Mouse (Mus musculus) CD8-positive naive resting alpha-beta T cell, adult 2 months (primary cell): ENCODE data around the gene Ddx20.

ENCODE experiments used
- DNase-seq, 2 experiments: peaks; one replicate each; pipeline ENCODE4 v3.0.0; 2022; ENCODE audit warnings: low read depth in 2 of 2, low spot score in 2 of 2

Gene Ddx20

GRCm38 (mm10) chr3:105687324-105688060 lies at the start of gene Ddx20:
TSS of gene Ddx20 (minus strand) at chr3:105687574.
- peak; percentile 95 for DNase-seq

GRCm38 (mm10) chr3:105737070-105737469 lies 49.7 kb upstream of the Ddx20 start:
- DNase-seq = no peak

- no peak for DNase-seq
Observed at GRCm38 (mm10) chr3:105736148-105736547, 48.8 kb upstream of the Ddx20 start.

GRCm38 (mm10) chr3:105735285-105735684 lies 47.9 kb upstream of the Ddx20 start:
- DNase-seq = no peak

GRCm38 (mm10) chr3:105733538-105733937 lies 46.2 kb upstream of the Ddx20 start:
- DNase-seq = no peak

- no peak for DNase-seq
Observed at GRCm38 (mm10) chr3:105732360-105732759, 45.0 kb upstream of the Ddx20 start.

- DNase-seq = peak; percentile 34 to 57
Observed at GRCm38 (mm10) chr3:105726037-105726436, 38.7 kb upstream of the Ddx20 start.

GRCm38 (mm10) chr3:105722510-105722909 lies 35.1 kb upstream of the Ddx20 start:
- no peak for DNase-seq

- no peak for DNase-seq
Observed at GRCm38 (mm10) chr3:105721681-105722201, 34.4 kb upstream of the Ddx20 start.

- no peak for DNase-seq
Observed at GRCm38 (mm10) chr3:105720514-105720913, 33.1 kb upstream of the Ddx20 start.

- no peak for DNase-seq
Observed at GRCm38 (mm10) chr3:105719979-105720378, 32.6 kb upstream of the Ddx20 start.

GRCm38 (mm10) chr3:105718746-105719145 lies 31.4 kb upstream of the Ddx20 start:
- no peak for DNase-seq

GRCm38 (mm10) chr3:105717856-105718555 lies 30.6 kb upstream of the Ddx20 start:
- no peak for DNase-seq

- no peak for DNase-seq
Observed at GRCm38 (mm10) chr3:105716353-105717000, 29.1 kb upstream of the Ddx20 start.

GRCm38 (mm10) chr3:105714820-105715167 lies 27.4 kb upstream of the Ddx20 start:
- DNase-seq = no peak

GRCm38 (mm10) chr3:105714091-105714819 lies 26.9 kb upstream of the Ddx20 start:
- no peak for DNase-seq

GRCm38 (mm10) chr3:105712827-105713226 lies 25.5 kb upstream of the Ddx20 start:
- DNase-seq = no peak

GRCm38 (mm10) chr3:105711741-105712140 lies 24.4 kb upstream of the Ddx20 start:
- DNase-seq = no peak

GRCm38 (mm10) chr3:105710246-105710645 lies 22.9 kb upstream of the Ddx20 start:
- no peak for DNase-seq

GRCm38 (mm10) chr3:105707590-105707989 lies 20.2 kb upstream of the Ddx20 start:
- DNase-seq = no peak

- DNase-seq = no peak
Observed at GRCm38 (mm10) chr3:105706366-105707020, 19.1 kb upstream of the Ddx20 start.
